Mouse (Mus musculus) stomach, postnatal 0 days (tissue): ENCODE data around the gene Phactr3. TPM values are rescaled to one million over a fixed set of nuclear protein-coding genes. Genes with fewer than 3 reads are reported as not detected.
A peak's percentile ranks its signal among the peaks of the same experiment; 100 is the strongest.
"Not testable (repeated sequence)": the region's sequence is repeated elsewhere in the genome, so short reads cannot be mapped to it uniquely, and the experiment has no call there.

Experiments
- ATAC-seq: fragments of 200-750 bp; cut with Nextera tagmentation; 2 replicates; pipeline ENCODE4 v1.8.0; 2017; ENCODE audit not compliant: low FRiP score, low TSS enrichment
- DNase-seq: peaks from one replicate; pipeline ENCODE4 v3.0.0-alpha.2; 2016; ENCODE audit warnings: low spot score
- H3K27ac ChIP-seq: fragments of 300-500 bp; sonication (generic); replicated peaks from 2 replicates; pipeline ENCODE4 v1.5.1; 2014; ENCODE audit warnings: mild to moderate bottlenecking, control low read depth
- H3K27me3 ChIP-seq: fragments of 300-500 bp; sonication (generic); 2 replicates; pipeline ENCODE4 v1.6.1; 2014; ENCODE audit warnings: low read length; ENCODE audit not compliant: control insufficient read depth, insufficient read depth
- H3K36me3 ChIP-seq: fragments of 300-500 bp; sonication (generic); 2 replicates; pipeline ENCODE4 v1.6.1; 2014; ENCODE audit warnings: low read length, mixed read lengths; ENCODE audit not compliant: control insufficient read depth, insufficient read depth
- H3K4me1 ChIP-seq: fragments of 300-500 bp; sonication (generic); replicated peaks from 2 replicates; pipeline ENCODE4 v1.6.1; 2014; ENCODE audit warnings: antibody characterized with exemption; ENCODE audit not compliant: control insufficient read depth, insufficient read depth
- H3K4me2 ChIP-seq: fragments of 300-500 bp; sonication (generic); replicated peaks from 2 replicates; pipeline ENCODE4 v1.6.1; 2014; ENCODE audit warnings: low read depth, mild to moderate bottlenecking, control low read depth, moderate library complexity
- H3K4me3 ChIP-seq: fragments of 300-500 bp; sonication (generic); 2 replicates; pipeline ENCODE4 v1.5.1; 2014; ENCODE audit warnings: low read depth, low read length, control low read depth
- H3K9ac ChIP-seq: fragments of 300-500 bp; sonication (generic); 2 replicates; pipeline ENCODE4 v1.6.1; 2014; ENCODE audit warnings: mild to moderate bottlenecking, low read length, control low read depth, mixed read lengths
- H3K9me3 ChIP-seq: fragments of 300-500 bp; sonication (generic); 2 replicates; pipeline ENCODE4 v1.6.1; 2016; ENCODE audit warnings: low read length; ENCODE audit not compliant: control insufficient read depth
- CTCF ChIP-seq: IDR thresholded peaks from 2 replicates; pipeline ENCODE4 v1.5.1; 2016; ENCODE audit warnings: antibody characterized with exemption, low read depth, mild to moderate bottlenecking, moderate library complexity
- EP300 ChIP-seq: optimal IDR thresholded peaks from 2 replicates; pipeline ENCODE3; 2016; ENCODE audit warnings: antibody characterized with exemption
- WGBS: fragments of 180-500 bp; shearing (Covaris S2); extraction: QIAGEN DNeasy Blood & Tissue Kit; methylation state at CpG from one replicate; pipeline ENCODE4 v1.1.7; 2014; 5-methylcytosine and 5-hydroxymethylcytosine counted together
- polyA plus RNA-seq: library from polyadenylated mRNA; unstranded; fragments of >200 nt; fragmentation: Nextera tagmentation; extraction: Ambion mirVana; gene quantifications from 2 replicates; pipeline ENCODE4 v1.2.1, GENCODE M21; 2015

Phactr3 gene
- 1.7 and 2.8 TPM in 2 replicates for polyA plus RNA-seq

DNA sequence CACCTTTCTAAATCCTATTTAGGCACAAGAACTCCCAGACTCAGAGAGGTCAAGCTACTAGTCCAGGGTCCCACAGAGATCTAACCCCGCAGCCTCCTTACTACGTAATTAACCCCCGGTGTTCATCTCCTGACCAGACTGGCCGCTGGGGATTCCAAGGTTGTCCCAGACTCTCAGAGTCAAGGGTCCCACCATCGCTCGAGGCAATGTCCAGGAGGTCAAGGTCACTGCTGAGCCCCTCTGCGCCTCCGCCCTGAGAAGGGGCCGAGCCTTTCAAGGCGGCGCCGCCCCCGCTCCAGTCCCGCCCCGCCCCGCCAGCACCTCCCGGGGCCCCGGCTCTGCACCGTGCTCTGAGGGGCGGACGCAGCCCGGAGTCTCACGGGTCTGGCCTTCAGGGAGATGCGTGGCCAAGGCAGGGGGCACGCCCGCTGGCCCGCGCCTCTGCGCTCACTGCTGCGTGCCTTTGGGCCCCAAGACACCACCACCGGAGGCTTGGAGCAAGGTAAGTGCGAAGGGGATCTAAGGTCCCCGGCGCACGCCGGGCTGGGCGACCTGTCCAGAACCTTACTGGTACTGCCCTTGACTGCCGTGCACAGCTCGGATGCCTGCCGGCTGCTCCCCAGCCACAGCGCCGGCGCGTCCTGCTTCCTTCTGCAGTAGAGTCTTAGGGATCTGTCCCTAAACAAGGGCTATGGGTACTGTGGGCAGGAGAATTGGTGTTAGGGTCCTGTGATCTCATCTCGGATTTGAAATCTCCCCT lies at the start of gene Phactr3:
Gene Phactr3 (plus strand): TSS at position 175 of the 760 bp plus-strand sequence.
- TF ChIP-seq EP300 (no peak), CTCF (no peak)
- 1% methylated on average over 44 of the region's 45 CpGs for WGBS
- DNase-seq, result peak; percentile 16
- H3K36me3 ChIP-seq, result no peaks in the 10 kb centered on the region
- peak; percentile 47 for ATAC-seq
- no peaks in the 10 kb centered on the region for H3K9me3 ChIP-seq
- H3K4me3 ChIP-seq, result peak within 1 kb of the TSS; percentile 39
- no peaks in the 10 kb centered on the region for H3K4me1 ChIP-seq
- peak within 1 kb of the TSS; percentile 41; the same call in 1 of the 2 replicates for H3K9ac ChIP-seq
- H3K4me2 ChIP-seq, result peak within 1 kb of the TSS; percentile 60
- H3K27ac ChIP-seq, result no peak within 1 kb of the TSS
- H3K27me3 ChIP-seq, result no peaks in the 10 kb centered on the region

DNA sequence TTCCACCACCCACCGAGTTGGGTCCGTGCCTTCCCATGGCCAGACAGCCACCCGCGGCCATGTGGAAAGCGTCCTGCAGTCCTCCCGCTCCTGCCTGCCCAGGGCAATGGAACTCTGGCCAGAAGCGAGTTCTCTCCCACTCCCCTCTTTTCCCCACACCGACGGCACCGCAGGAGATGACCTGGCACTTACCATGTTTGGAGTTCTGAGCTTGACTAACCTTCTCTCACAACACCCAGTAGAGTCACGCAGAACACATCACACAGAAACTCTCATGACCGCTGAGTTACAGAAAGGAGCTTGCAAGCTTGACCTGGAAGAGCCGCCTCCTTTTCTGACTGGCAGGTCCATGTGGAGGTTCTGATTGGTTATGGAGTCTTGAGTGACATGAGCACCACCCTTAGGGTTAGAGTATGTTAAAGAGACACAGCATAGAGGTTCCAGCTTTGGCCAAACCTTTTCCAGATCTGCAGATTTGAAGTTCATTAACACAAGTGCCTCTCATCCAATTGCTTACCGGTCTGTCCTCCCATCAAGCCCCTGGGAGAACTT lies 40.5 kb upstream of the Phactr3 start, which contains the start of gene Zfp931:
Gene Zfp931 (minus strand): TSS at position 311 of the 552 bp plus-strand sequence.
- not testable (repeated sequence) for H3K4me1 ChIP-seq, DNase-seq, H3K36me3 ChIP-seq, H3K9me3 ChIP-seq, ATAC-seq, H3K27ac ChIP-seq, H3K27me3 ChIP-seq
- 0 out of 2 replicates have a peak within 1 kb of the TSS, but pooled peaks have one; percentile 35 for H3K9ac ChIP-seq
- H3K4me3 ChIP-seq, result peak within 1 kb of the TSS; percentile 36
- H3K4me2 ChIP-seq, result peak within 1 kb of the TSS; percentile 47
- WGBS, result 0% methylated on average over 1 of the region's 14 CpGs

- no peaks in the 10 kb centered on the region for H3K36me3 ChIP-seq
- ATAC-seq (no peak), DNase-seq (no peak)
- no peak overlapping the region for H3K9ac ChIP-seq
- no peak overlapping the region for H3K4me2 ChIP-seq
- TF ChIP-seq EP300, result no peak
- TF ChIP-seq CTCF, result no peak
- H3K9me3 ChIP-seq, result no peaks in the 10 kb centered on the region
- no peak overlapping the region for H3K4me3 ChIP-seq
- H3K27me3 ChIP-seq, result no peaks in the 10 kb centered on the region
- no peak overlapping the region for H3K27ac ChIP-seq
- H3K4me1 ChIP-seq, result no peaks in the 10 kb centered on the region
These were observed 29.2 kb upstream of the Phactr3 start for GRCm38 (mm10) chr2:178089586-178089985.

DNA sequence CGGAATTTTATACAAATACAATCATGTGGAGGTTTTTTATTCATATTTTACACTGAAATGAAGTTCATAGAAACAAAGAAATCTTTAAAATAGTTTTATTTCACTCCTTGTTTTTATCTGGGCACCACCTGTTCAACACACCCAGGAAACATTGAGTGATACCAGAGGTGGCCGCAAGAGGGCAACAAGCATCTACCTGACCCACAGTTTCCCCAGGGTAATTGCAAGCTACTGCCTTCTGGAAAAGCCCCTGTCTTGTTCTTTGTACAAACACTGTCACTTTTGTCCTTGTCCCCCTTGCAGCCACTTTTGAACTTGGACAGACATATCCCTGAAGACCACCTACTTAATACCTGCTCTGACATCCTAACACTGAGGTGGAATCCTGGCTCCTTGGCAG lies 20.8 kb upstream of the Phactr3 start:
- Histone ChIP-seq H3K4me1 (no peaks in the 10 kb centered on the region), H3K27ac (no peak overlapping the region), H3K27me3 (no peaks in the 10 kb centered on the region), H3K4me2 (no peak overlapping the region), H3K4me3 (no peak overlapping the region), H3K9ac (no peak overlapping the region), H3K9me3 (no peaks in the 10 kb centered on the region), H3K36me3 (no peaks in the 10 kb centered on the region)
- 6% methylated on average over 2 of the region's 2 CpGs for WGBS
- DNase-seq (peak; percentile 61), ATAC-seq (no peak)
- TF ChIP-seq CTCF (peak; percentile 77), EP300 (no peak)

- H3K9ac ChIP-seq, result no peak overlapping the region
- no peak overlapping the region for H3K4me2 ChIP-seq
- ATAC-seq (peak; percentile 66; the same call in 1 of the 2 replicates), DNase-seq (peak; percentile 59)
- no peak overlapping the region for H3K27ac ChIP-seq
- WGBS, result 12% methylated on average over 7 of the region's 7 CpGs
- TF ChIP-seq CTCF, result peak; percentile 81
- no peak for TF ChIP-seq EP300
- H3K27me3 ChIP-seq, result no peaks in the 10 kb centered on the region
- no peak overlapping the region for H3K4me3 ChIP-seq
- H3K4me1 ChIP-seq, result no peaks in the 10 kb centered on the region
- H3K9me3 ChIP-seq, result no peaks in the 10 kb centered on the region
- H3K36me3 ChIP-seq, result no peaks in the 10 kb centered on the region
These were observed 16.8 kb upstream of the Phactr3 start for GRCm38 (mm10) chr2:178101957-178102356.

- 25% methylated on average over 12 of the region's 12 CpGs for WGBS
- Histone ChIP-seq H3K4me1 (no peaks in the 10 kb centered on the region), H3K36me3 (no peaks in the 10 kb centered on the region), H3K4me2 (no peak overlapping the region), H3K27ac (no peak overlapping the region), H3K4me3 (no peak overlapping the region), H3K27me3 (no peaks in the 10 kb centered on the region), H3K9ac (no peak overlapping the region), H3K9me3 (no peaks in the 10 kb centered on the region)
- peak; percentile 75 for TF ChIP-seq CTCF
- TF ChIP-seq EP300, result no peak
- ATAC-seq (no peak), DNase-seq (peak; percentile 33)
These were observed 829 bp upstream of the Phactr3 start for GRCm38 (mm10) chr2:178117946-178118345.
